Mouse (Mus musculus): Measurements from ENCODE around the gene Cdhr3. TPM values are rescaled to one million over a fixed set of nuclear protein-coding genes. Genes with fewer than 3 reads are reported as not detected.

The Cdhr3 gene
- total and polyA plus RNA-seq, 3 experiments, result 0.34 to 1.8 (median 0.39) TPM

DNA sequence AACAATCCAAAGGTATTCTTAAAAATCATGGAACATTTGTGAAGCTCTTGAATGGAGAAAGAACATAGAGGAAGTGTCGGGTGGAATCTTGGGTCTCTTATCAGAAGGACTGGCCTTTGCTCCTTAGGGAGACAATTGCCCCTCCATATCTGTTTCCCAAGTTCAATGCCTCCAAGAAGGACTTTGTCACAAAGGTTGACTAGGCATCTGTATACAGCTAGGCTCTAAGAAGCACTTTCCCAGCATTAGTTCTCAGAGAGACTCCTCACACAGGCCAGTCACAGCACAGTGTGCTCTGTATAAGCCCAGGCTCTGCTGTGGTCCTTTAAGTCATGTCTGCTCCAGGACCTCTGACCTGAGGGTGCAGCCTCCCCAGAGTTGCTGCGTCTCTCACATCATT is 479 bp downstream of the Cdhr3 start:
- Histone ChIP-seq H3K36me3 (ENCODE audit: control insufficient read depth, insufficient read depth, low read length) (no peaks in the 10 kb centered on the region), H3K4me3 (no peak overlapping the region)

DNA sequence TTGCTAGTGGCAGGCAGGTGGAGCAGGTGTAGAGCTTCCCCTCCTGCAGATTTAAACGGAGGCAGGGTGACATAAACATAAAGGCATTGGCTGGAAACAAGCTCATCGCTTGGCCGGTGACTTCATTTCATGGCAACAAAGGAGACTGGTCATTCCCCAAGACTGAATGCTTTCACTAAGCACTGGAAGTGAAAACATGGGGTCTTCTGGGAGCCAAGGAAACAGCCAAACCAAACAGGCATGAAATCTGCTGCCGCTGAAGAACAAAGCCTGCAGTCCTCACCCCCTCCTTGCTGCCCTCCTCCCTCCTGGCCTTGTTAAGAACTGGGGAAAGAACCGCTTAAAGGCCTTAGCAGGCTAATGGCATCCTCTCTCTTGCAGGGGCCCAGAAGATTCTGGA is 6.5 kb downstream of the Cdhr3 start:
- intact Hi-C loops (cut with DNase I), result no loop called here
- no peaks in the 10 kb centered on the region for H3K36me3 ChIP-seq (ENCODE audit: control insufficient read depth, insufficient read depth, low read length)
- H3K9ac ChIP-seq (ENCODE audit: low read depth, low read length), result no peak overlapping the region
- H3K79me2 ChIP-seq (replicated peaks; ENCODE audit: control insufficient read depth, insufficient read depth, low read length), result no peaks in the 10 kb centered on the region
- no peak for TF ChIP-seq EP300 (IDR thresholded peaks at IDR 0.05; ENCODE audit: insufficient read depth, low read depth, low read length)
- no peak for TF ChIP-seq CTCF (IDR thresholded peaks at IDR 0.05)
- TF ChIP-seq POLR2A (IDR thresholded peaks at IDR 0.05; ENCODE audit: insufficient read depth, low read depth, low read length), result no peak
- no peak overlapping the region for H3K27ac ChIP-seq
- no peak overlapping the region for H3K4me3 ChIP-seq
- peaks cover 7% of the 10 kb centered on the region; the same call in 1 of the 2 replicates for H3K4me1 ChIP-seq (ENCODE audit: control insufficient read depth, insufficient read depth, low read length)
- WGBS, result 65% methylated on average over 5 of the region's 5 CpGs
- no peak for DNase-seq
- H3K27me3 ChIP-seq (ENCODE audit: control insufficient read depth, insufficient read depth, low read length), result no peaks in the 10 kb centered on the region

More for the DNA sequence above, 479 bp downstream of the Cdhr3 start:
- H3K9ac ChIP-seq (ENCODE audit: low read depth, low read length), result no peak overlapping the region
- 67% methylated on average over 2 of the region's 2 CpGs for WGBS
- H3K27me3 ChIP-seq (ENCODE audit: control insufficient read depth, insufficient read depth, low read length), result no peaks in the 10 kb centered on the region; the same call in 1 of the 2 replicates
- no peak for DNase-seq
- no peaks in the 10 kb centered on the region for H3K79me2 ChIP-seq (replicated peaks; ENCODE audit: control insufficient read depth, insufficient read depth, low read length)
- H3K27ac ChIP-seq, result no peak overlapping the region
- no peak for TF ChIP-seq EP300 (IDR thresholded peaks at IDR 0.05; ENCODE audit: insufficient read depth, low read depth, low read length)
- no peak for TF ChIP-seq POLR2A (IDR thresholded peaks at IDR 0.05; ENCODE audit: insufficient read depth, low read depth, low read length)
- TF ChIP-seq CTCF (IDR thresholded peaks at IDR 0.05), result no peak
- intact Hi-C loops (cut with DNase I), result no loop called here
- no peaks in the 10 kb centered on the region for H3K4me1 ChIP-seq (ENCODE audit: control insufficient read depth, insufficient read depth, low read length)

DNA sequence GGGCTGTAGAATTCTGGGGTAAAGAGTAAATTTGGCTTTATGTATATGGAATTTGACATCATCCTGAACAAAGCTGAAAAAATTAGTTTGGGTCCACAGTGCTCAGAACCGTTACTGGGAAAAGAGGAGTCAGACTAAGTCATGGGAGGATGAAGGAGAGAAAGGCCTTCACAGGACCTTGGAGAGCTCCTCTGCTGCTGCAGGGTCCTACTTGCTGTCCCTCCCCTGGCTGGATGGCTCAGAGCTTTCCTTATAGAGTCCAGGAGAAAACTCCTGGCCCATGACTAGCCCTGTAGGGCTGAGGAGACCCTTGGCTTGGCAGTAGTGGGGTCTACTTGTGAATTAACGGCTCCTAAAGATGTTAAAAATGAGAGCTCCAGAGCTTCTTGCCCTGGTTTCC is 8.0 kb downstream of the Cdhr3 start:
- no peaks in the 10 kb centered on the region for H3K36me3 ChIP-seq (ENCODE audit: control insufficient read depth, insufficient read depth, low read length)
- no peaks in the 10 kb centered on the region for H3K27me3 ChIP-seq (ENCODE audit: control insufficient read depth, insufficient read depth, low read length)
- DNase-seq, result no peak
- TF ChIP-seq EP300 (IDR thresholded peaks at IDR 0.05; ENCODE audit: insufficient read depth, low read depth, low read length) (no peak), POLR2A (IDR thresholded peaks at IDR 0.05; ENCODE audit: insufficient read depth, low read depth, low read length) (no peak), CTCF (IDR thresholded peaks at IDR 0.05) (no peak)
- peaks cover 7% of the 10 kb centered on the region; the same call in 1 of the 2 replicates for H3K4me1 ChIP-seq (ENCODE audit: control insufficient read depth, insufficient read depth, low read length)
- intact Hi-C loops (cut with DNase I), result no loop called here
- 35% methylated on average over 2 of the region's 2 CpGs for WGBS
- no peaks in the 10 kb centered on the region for H3K79me2 ChIP-seq (replicated peaks; ENCODE audit: control insufficient read depth, insufficient read depth, low read length)
- H3K27ac ChIP-seq, result no peak overlapping the region
- H3K4me3 ChIP-seq, result no peak overlapping the region
- H3K9ac ChIP-seq (ENCODE audit: low read depth, low read length), result no peak overlapping the region

DNA sequence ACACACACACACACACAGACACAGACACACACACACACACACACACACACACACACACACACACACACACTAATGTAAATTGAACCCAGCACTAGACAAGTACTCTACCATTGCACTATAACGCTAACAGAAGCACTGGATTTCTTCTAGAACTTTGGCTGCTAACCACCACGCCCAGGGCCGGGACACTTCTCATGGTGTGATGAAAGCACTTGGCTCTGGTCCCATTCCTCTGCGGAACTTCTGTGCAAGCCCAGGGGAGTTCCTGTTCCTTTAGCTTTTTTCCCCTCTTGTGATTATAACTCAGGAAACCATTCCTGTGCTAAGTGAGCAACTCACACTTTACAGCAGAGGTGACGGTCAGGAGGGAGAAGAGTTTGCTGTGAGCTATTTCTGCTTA is 9.3 kb downstream of the Cdhr3 start:
- no peaks in the 10 kb centered on the region for H3K27me3 ChIP-seq (ENCODE audit: control insufficient read depth, insufficient read depth, low read length)
- DNase-seq, result peak; percentile 51 to 69
- H3K4me3 ChIP-seq, result no peak overlapping the region
- no peak overlapping the region for H3K9ac ChIP-seq (ENCODE audit: low read depth, low read length)
- no peak for TF ChIP-seq POLR2A (IDR thresholded peaks at IDR 0.05; ENCODE audit: insufficient read depth, low read depth, low read length)
- no peaks in the 10 kb centered on the region for H3K36me3 ChIP-seq (ENCODE audit: control insufficient read depth, insufficient read depth, low read length)
- intact Hi-C loops (cut with DNase I), result no loop called here
- no peaks in the 10 kb centered on the region for H3K79me2 ChIP-seq (replicated peaks; ENCODE audit: control insufficient read depth, insufficient read depth, low read length)
- peaks cover 14% of the 10 kb centered on the region for H3K4me1 ChIP-seq (ENCODE audit: control insufficient read depth, insufficient read depth, low read length)
- H3K27ac ChIP-seq, result no peak overlapping the region
- 3% methylated on average over 5 of the region's 5 CpGs for WGBS

DNA sequence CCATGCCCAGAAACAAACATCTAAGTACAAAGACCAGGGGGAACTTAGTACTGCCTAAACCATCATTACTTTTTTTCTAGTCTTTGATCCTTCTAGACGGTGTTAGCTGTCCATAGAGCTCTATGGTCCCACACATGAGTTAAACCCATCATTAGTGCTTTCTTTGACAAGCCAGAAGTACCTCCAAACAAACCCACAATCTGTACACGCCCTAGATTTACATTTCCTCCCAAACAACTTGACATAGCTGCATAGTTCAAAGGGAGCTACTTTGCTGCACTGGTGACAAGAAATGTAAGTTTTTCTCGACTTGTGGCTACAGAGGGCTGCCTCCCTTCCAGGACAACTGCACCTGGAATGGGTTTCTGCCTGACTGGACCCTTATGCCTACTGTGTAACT is 16.4 kb downstream of the Cdhr3 start:
- no peaks in the 10 kb centered on the region; the same call in 1 of the 2 replicates for H3K36me3 ChIP-seq (ENCODE audit: control insufficient read depth, insufficient read depth, low read length)
- H3K27me3 ChIP-seq (ENCODE audit: control insufficient read depth, insufficient read depth, low read length), result no peaks in the 10 kb centered on the region
- 40% methylated on average over 3 of the region's 3 CpGs for WGBS
- H3K9ac ChIP-seq (ENCODE audit: low read depth, low read length), result no peak overlapping the region
- H3K79me2 ChIP-seq (replicated peaks; ENCODE audit: control insufficient read depth, insufficient read depth, low read length), result no peaks in the 10 kb centered on the region
- intact Hi-C loops (cut with DNase I), result no loop called here
- peaks cover 11% of the 10 kb centered on the region for H3K4me1 ChIP-seq (ENCODE audit: control insufficient read depth, insufficient read depth, low read length)
- H3K27ac ChIP-seq, result no peak overlapping the region
- TF ChIP-seq POLR2A (IDR thresholded peaks at IDR 0.05; ENCODE audit: insufficient read depth, low read depth, low read length), result no peak
- no peak for TF ChIP-seq EP300 (IDR thresholded peaks at IDR 0.05; ENCODE audit: insufficient read depth, low read depth, low read length)
- TF ChIP-seq CTCF (IDR thresholded peaks at IDR 0.05), result no peak
- H3K4me3 ChIP-seq, result no peak overlapping the region
- no peak for DNase-seq

DNA sequence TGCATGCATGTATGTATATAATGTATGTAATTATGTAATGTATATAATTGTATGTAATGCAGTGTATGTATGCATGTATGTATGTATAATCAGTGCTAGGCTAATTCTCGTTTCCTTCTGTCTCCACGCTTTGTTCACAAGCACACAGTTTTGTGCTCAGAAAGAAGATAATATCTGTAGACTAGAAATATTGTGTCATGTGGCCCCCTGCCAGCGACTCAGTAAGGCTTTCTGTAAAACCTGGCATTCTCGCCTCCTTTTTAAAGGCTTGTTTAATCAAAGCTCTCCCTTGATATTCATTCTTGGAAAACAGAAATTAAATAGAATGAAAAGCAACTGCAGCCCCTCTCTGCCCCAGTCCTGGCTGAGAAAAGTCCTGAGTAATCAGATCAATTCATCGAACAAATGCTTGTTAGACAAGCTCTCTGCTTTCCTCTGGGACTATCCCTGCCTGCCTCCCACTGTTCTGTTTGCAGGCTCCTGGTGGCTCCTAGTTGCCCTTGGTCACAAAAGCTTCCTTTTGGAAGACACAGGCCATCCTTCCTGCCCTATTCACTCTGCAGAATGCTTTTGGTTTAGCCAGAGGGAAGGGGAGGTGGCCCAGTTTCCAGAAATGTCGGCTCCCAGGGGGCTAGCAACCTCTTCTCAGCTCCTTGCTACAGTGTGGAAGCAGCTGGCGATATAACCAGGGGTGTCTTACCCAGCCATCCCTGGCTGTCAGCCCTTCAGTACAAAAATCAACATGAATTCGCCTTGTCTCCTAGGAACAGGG is 20.6 kb downstream of the Cdhr3 start:
- no peaks in the 10 kb centered on the region; the same call in 1 of the 2 replicates for H3K36me3 ChIP-seq (ENCODE audit: control insufficient read depth, insufficient read depth, low read length)
- no peaks in the 10 kb centered on the region for H3K79me2 ChIP-seq (replicated peaks; ENCODE audit: control insufficient read depth, insufficient read depth, low read length)
- no peak for DNase-seq
- TF ChIP-seq POLR2A (IDR thresholded peaks at IDR 0.05; ENCODE audit: insufficient read depth, low read depth, low read length) (no peak), CTCF (IDR thresholded peaks at IDR 0.05) (no peak), EP300 (IDR thresholded peaks at IDR 0.05; ENCODE audit: insufficient read depth, low read depth, low read length) (no peak)
- 31% methylated on average over 8 of the region's 8 CpGs for WGBS
- H3K4me1 ChIP-seq (ENCODE audit: control insufficient read depth, insufficient read depth, low read length), result peaks cover 4% of the 10 kb centered on the region
- H3K27me3 ChIP-seq (ENCODE audit: control insufficient read depth, insufficient read depth, low read length), result no peaks in the 10 kb centered on the region
- H3K4me3 ChIP-seq, result no peak overlapping the region
- H3K27ac ChIP-seq, result peak overlapping the region; percentile 9; the same call in 1 of the 2 replicates
- intact Hi-C loops (cut with DNase I), result no loop called here
- no peak overlapping the region for H3K9ac ChIP-seq (ENCODE audit: low read depth, low read length)
